Mouse (Mus musculus) lung, adult 2 months (tissue): ENCODE results near the gene Rbm12. TPM values are rescaled to one million over a fixed set of nuclear protein-coding genes. Genes with fewer than 3 reads are reported as not detected.

Experiments
- DNase-seq: peaks from one replicate; pipeline ENCODE4 v3.0.0; 2022
- H3K4me1 ChIP-seq: fragments of 200-500 bp; 2 replicates; pipeline ENCODE4 v1.6.1; 2011; ENCODE audit warnings: low read length; ENCODE audit not compliant: control insufficient read depth, insufficient read depth
- H3K4me3 ChIP-seq: fragments of 200-500 bp; replicated peaks from 2 replicates; pipeline ENCODE3; 2011; ENCODE audit warnings: low read depth, mild to moderate bottlenecking, control low read depth, low read length; ENCODE audit errors: extremely low read depth
- CTCF ChIP-seq: fragments of 200-500 bp; IDR thresholded peaks from 2 replicates; pipeline ENCODE4 v1.5.1; 2011; ENCODE audit warnings: mild to moderate bottlenecking, low read length, control low read depth; ENCODE audit not compliant: insufficient read depth
- POLR2A ChIP-seq: fragments of 200-500 bp; IDR thresholded peaks from 2 replicates; pipeline ENCODE4 v1.6.1; 2011; ENCODE audit warnings: low read depth, mild to moderate bottlenecking, control low read depth, low read length, borderline replicate concordance; ENCODE audit errors: extremely low read depth
- WGBS: fragments of 180-500 bp; shearing (Covaris S2); methylation state at CpG from one replicate; pipeline ENCODE4 v1.1.7; 2018; 5-methylcytosine and 5-hydroxymethylcytosine counted together
- polyA plus RNA-seq: library from polyadenylated mRNA; depleted of rRNA; stranded (reverse); fragments of >200 nt; gene quantifications from 2 replicates; pipeline ENCODE4 v1.2.3, GENCODE M21; 2012; rRNA removed

Gene Rbm12
- polyA plus RNA-seq, 1 experiment = 21.1 TPM

- TF ChIP-seq POLR2A (no peak), CTCF (no peak)
- peak; percentile 71 for DNase-seq
- Histone ChIP-seq H3K4me3 (peak within 1 kb of the TSS; percentile 64), H3K4me1 (no peaks in the 10 kb centered on the region)
- WGBS = under 1% methylated on average over 81 of the region's 81 CpGs
Observed at GRCm38 (mm10) chr2:156065099-156066041, 46.4 kb downstream of the Rbm12 start, which contains the start of gene Spag4. Spag4 (plus strand) TSS chr2:156065175.

DNA sequence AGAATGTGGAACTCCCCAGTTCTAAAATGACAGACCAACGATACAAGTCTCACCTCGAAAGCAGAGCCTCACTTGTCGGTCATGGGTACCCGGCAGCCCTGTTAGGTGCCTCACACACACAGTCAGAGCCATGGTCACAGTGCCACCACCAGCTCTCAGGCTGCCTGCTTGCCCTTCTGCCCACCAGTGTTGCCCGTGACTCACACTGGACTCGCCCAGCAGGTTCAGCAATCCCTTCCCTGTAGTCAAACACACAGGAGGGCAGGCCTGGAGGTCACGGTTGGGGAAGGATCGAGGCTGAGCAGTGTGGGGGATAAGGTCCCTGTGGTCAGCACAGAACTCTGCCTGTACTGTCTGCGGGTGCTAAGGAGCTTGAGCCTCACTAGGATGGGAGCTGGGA lies 59.0 kb downstream of the Rbm12 start, which contains the start of gene Fer1l4:
Fer1l4 (minus strand) TSS at position 132 of the 400 bp plus-strand sequence.
- 74% methylated on average over 9 of the region's 9 CpGs for WGBS
- H3K4me1 ChIP-seq = peaks cover 3% of the 10 kb centered on the region; the same call in 1 of the 2 replicates
- DNase-seq = no peak
- no peak within 1 kb of the TSS for H3K4me3 ChIP-seq
- TF ChIP-seq CTCF (no peak), POLR2A (no peak)

DNA sequence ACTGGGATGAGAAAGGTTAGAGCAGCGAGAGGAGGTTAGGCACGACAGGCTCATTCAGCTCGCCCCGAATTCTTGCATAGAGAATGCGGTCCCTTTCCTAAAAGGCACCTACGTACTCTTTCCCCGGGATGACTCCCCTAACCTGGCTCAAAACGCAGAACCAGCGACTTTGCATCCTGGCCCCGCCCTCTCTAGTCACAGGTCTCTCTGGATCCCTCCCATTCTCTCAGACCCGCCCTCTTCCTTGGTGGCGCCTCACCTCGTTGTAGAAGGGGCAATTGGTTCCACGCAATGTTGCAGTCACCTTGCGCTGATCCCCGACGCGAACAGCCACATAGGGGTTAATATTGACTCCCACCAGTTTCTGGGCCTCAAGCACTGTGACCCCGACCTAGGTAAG lies 63.8 kb downstream of the Rbm12 start:
- WGBS = 10% methylated on average over 19 of the region's 19 CpGs
- Histone ChIP-seq H3K4me3 (no peak overlapping the region), H3K4me1 (no peaks in the 10 kb centered on the region)
- TF ChIP-seq CTCF (no peak), POLR2A (no peak)
- DNase-seq = peak; percentile 13

GRCm38 (mm10) chr2:156042903-156043302 lies 68.9 kb downstream of the Rbm12 start:
- no peak for DNase-seq
- WGBS = 73% methylated on average over 8 of the region's 8 CpGs
- H3K4me3 ChIP-seq = no peak overlapping the region
- no peaks in the 10 kb centered on the region for H3K4me1 ChIP-seq
- TF ChIP-seq POLR2A (no peak), CTCF (no peak)

Other genes starting within 250 kb of the Rbm12 start
- gene Uqcc1, start 181.7 kb downstream of the Rbm12 start, polyA plus RNA-seq = 13.5 and 24.0 TPM in 2 replicates
- not detected in 2 replicates for gene Gm15557, start 171.2 kb downstream of the Rbm12 start, polyA plus RNA-seq
- gene Gdf5, start 166.6 kb downstream of the Rbm12 start, polyA plus RNA-seq = 0.37 and 0.59 TPM in 2 replicates
- gene Cep250, start 155.5 kb downstream of the Rbm12 start, polyA plus RNA-seq = 7.1 and 9.1 TPM in 2 replicates
- gene 6430550D23Rik, start 104.0 kb downstream of the Rbm12 start, polyA plus RNA-seq = 1.0 and 1.8 TPM in 2 replicates
- 227 and 260 TPM in 2 replicates for gene Ergic3, start 103.9 kb downstream of the Rbm12 start, polyA plus RNA-seq
- gene Fer1l4, start 59.0 kb downstream of the Rbm12 start, polyA plus RNA-seq = 0.63 and 0.98 TPM in 2 replicates
- gene Spag4, start 46.8 kb downstream of the Rbm12 start, polyA plus RNA-seq = 1.1 and 1.8 TPM in 2 replicates
- 114 and 121 TPM in 2 replicates for gene Cpne1, start within 50 bp of the Rbm12 start, polyA plus RNA-seq
- 5.1 and 6.5 TPM in 2 replicates for gene Gm28036, start 15.1 kb upstream of the Rbm12 start, polyA plus RNA-seq
- gene Romo1, start 32.1 kb upstream of the Rbm12 start, polyA plus RNA-seq = 203 and 218 TPM in 2 replicates
- 40.6 and 42.8 TPM in 2 replicates for gene Nfs1, start 32.2 kb upstream of the Rbm12 start, polyA plus RNA-seq
- gene Rbm39, start 68.3 kb upstream of the Rbm12 start, polyA plus RNA-seq = 65.2 and 81.0 TPM in 2 replicates
- gene Phf20, start 84.5 kb upstream of the Rbm12 start, polyA plus RNA-seq = 15.8 and 19.9 TPM in 2 replicates
- gene Cnbd2, start 200.3 kb upstream of the Rbm12 start, polyA plus RNA-seq = 0.96 and 1.2 TPM in 2 replicates
- gene Scand1, start 200.7 kb upstream of the Rbm12 start, polyA plus RNA-seq = 157 and 282 TPM in 2 replicates